Mouse (Mus musculus): ENCODE measurements around the gene Prpf40b. TPM values are rescaled to one million over a fixed set of nuclear protein-coding genes. Genes with fewer than 3 reads are reported as not detected.

Gene Prpf40b
- polyA plus RNA-seq, 1 experiment from 2014 or later = 130 TPM

DNA sequence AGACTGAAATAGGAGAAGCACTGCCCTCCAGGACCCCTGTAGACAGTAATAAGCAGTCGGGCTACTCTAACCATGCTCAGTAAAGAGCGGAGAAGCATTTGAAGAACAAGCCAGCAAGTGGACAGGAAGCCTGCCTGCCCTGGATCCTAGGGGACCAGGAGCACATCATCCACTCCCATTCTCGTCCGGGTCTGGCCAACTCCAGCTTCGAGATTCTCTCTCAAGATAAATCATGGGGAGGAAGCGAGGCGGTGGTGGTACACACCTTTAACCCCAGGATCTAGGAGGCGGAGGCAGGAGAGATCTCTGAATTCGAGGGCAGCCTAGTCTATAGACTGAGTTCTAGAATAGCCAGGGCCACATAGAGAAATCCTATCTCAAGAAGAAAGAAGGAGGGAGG is 29.3 kb downstream of the Prpf40b start:
- no peak for ATAC-seq
- Histone ChIP-seq H3K9ac (ENCODE audit: low read depth, low read length) (no peak overlapping the region), H3K27ac (ENCODE audit: low read length) (no peak overlapping the region), H3K27me3 (ENCODE audit: control insufficient read depth, insufficient read depth, low read depth, low read length) (no peaks in the 10 kb centered on the region), H3K4me1 (ENCODE audit: control insufficient read depth, insufficient read depth, low read length) (no peaks in the 10 kb centered on the region), H3K9me3 (replicated peaks; ENCODE audit: control insufficient read depth, low read length, poor library complexity, severe bottlenecking) (no peaks in the 10 kb centered on the region), H3K4me2 (ENCODE audit: low read length) (no peak overlapping the region), H3K4me3 (ENCODE audit: low read depth, low read length) (no peak overlapping the region), H3K36me3 (ENCODE audit: control insufficient read depth, insufficient read depth, low read length) (peaks cover 16% of the 10 kb centered on the region)
- 90% methylated on average over 9 of the region's 9 CpGs for WGBS

DNA sequence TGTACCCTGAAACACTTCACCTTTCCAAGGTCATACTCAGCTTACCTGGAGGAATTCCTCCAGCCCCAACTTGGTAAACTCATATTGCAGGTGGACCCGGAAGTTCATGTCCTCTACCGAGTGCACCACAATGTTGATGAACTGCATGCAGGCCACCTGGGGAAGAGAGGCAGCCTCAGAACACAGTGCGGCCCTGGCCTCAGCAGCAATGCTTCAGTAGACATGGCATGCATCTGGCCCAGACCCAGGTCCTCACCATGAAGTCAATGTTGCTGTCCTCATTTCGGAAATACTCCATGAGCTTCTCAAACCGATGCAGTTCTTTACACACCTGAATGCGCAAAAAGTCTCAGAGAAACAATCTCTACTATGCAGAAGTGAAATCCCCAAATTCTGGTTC is 30.7 kb downstream of the Prpf40b start:
- Histone ChIP-seq H3K4me2 (ENCODE audit: low read length) (no peak overlapping the region), H3K9ac (ENCODE audit: low read depth, low read length) (no peak overlapping the region), H3K27me3 (ENCODE audit: control insufficient read depth, insufficient read depth, low read depth, low read length) (no peaks in the 10 kb centered on the region), H3K4me1 (ENCODE audit: control insufficient read depth, insufficient read depth, low read length) (no peaks in the 10 kb centered on the region), H3K4me3 (ENCODE audit: low read depth, low read length) (no peak overlapping the region), H3K36me3 (ENCODE audit: control insufficient read depth, insufficient read depth, low read length) (peaks cover 16% of the 10 kb centered on the region), H3K9me3 (replicated peaks; ENCODE audit: control insufficient read depth, low read length, poor library complexity, severe bottlenecking) (no peaks in the 10 kb centered on the region), H3K27ac (ENCODE audit: low read length) (no peak overlapping the region)
- ATAC-seq = no peak
- 94% methylated on average over 6 of the region's 6 CpGs for WGBS

DNA sequence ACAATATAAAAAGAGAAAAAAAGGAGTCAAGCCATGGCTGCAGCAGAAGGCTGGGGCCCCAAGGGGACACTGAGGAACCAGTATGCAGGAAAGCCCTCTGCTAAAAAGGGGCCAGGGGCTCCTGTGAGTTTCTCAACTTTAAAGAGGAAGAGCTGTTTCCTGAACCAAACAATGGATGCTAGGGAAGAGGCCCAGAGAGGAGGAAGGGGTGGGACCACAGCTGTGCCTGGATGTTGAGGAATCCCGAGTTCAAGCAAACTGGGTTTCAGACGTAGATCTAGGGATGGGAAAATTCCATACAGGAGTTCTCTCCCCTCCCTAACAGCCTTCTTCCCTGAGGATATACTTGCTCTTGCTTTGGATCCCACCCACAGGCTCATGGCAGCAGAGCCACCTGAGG is 31.5 kb downstream of the Prpf40b start:
- Histone ChIP-seq H3K9ac (ENCODE audit: low read depth, low read length) (no peak overlapping the region), H3K4me2 (ENCODE audit: low read length) (no peak overlapping the region), H3K27ac (ENCODE audit: low read length) (no peak overlapping the region), H3K36me3 (ENCODE audit: control insufficient read depth, insufficient read depth, low read length) (peaks cover 16% of the 10 kb centered on the region), H3K27me3 (ENCODE audit: control insufficient read depth, insufficient read depth, low read depth, low read length) (no peaks in the 10 kb centered on the region), H3K9me3 (replicated peaks; ENCODE audit: control insufficient read depth, low read length, poor library complexity, severe bottlenecking) (no peaks in the 10 kb centered on the region), H3K4me3 (ENCODE audit: low read depth, low read length) (no peak overlapping the region), H3K4me1 (ENCODE audit: control insufficient read depth, insufficient read depth, low read length) (no peaks in the 10 kb centered on the region)
- 64% methylated on average over 2 of the region's 2 CpGs for WGBS
- no peak for ATAC-seq

DNA sequence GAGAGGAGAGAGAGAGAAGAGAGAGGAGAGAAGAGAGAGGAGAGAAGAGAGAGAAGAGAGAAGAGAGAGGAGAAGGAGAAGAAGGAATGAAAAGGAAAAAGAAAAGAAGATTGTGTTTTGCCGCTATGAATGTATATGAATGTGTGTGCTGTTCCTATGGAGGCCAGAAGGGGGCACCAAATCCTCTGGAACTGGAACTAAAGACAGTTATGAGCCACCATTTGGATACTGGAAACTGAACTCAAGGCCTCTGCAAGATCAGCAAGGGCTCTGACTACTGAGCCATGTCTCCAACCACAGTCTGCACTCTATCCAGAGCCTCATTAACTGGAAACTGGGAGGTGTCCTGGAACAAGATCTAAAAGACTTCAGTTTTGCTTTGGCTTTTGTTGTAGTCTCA is 32.1 kb downstream of the Prpf40b start:
- peaks cover 13% of the 10 kb centered on the region for H3K36me3 ChIP-seq (ENCODE audit: control insufficient read depth, insufficient read depth, low read length)

DNA sequence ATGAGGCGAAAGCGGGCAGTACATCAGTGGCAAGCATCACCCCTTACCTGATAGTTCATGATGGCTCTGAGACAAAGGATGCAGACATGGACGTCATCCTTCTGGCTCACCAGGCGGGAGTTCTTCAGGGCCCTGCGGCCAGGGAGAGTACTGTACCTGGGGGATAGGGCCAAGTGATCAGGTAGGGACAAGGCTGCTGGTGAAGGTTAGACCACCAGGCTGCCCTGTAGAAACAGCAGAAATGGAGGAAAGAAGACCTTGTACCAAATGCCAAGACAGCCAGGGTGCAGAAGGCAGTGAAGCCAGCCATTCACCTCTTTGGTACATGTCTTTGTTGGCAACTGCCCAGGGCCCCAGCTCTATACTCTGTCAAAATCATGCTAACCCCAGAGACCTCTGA is 33.1 kb downstream of the Prpf40b start:
- no peak overlapping the region for H3K9ac ChIP-seq (ENCODE audit: low read depth, low read length)
- no peaks in the 10 kb centered on the region for H3K27me3 ChIP-seq (ENCODE audit: control insufficient read depth, insufficient read depth, low read depth, low read length)
- H3K4me3 ChIP-seq (ENCODE audit: low read depth, low read length) = no peak overlapping the region
- no peaks in the 10 kb centered on the region for H3K9me3 ChIP-seq (replicated peaks; ENCODE audit: control insufficient read depth, low read length, poor library complexity, severe bottlenecking)
- no peak overlapping the region for H3K27ac ChIP-seq (ENCODE audit: low read length)
- WGBS = 98% methylated on average over 5 of the region's 5 CpGs
- H3K36me3 ChIP-seq (ENCODE audit: control insufficient read depth, insufficient read depth, low read length) = peaks cover 13% of the 10 kb centered on the region; the same call in 1 of the 2 replicates
- H3K4me2 ChIP-seq (ENCODE audit: low read length) = no peak overlapping the region
- ATAC-seq = no peak
- H3K4me1 ChIP-seq (ENCODE audit: control insufficient read depth, insufficient read depth, low read length) = no peaks in the 10 kb centered on the region

More for the DNA sequence above, 32.1 kb downstream of the Prpf40b start:
- Histone ChIP-seq H3K9me3 (replicated peaks; ENCODE audit: control insufficient read depth, low read length, poor library complexity, severe bottlenecking) (no peaks in the 10 kb centered on the region), H3K27ac (ENCODE audit: low read length) (no peak overlapping the region), H3K27me3 (ENCODE audit: control insufficient read depth, insufficient read depth, low read depth, low read length) (no peaks in the 10 kb centered on the region), H3K4me1 (ENCODE audit: control insufficient read depth, insufficient read depth, low read length) (no peaks in the 10 kb centered on the region), H3K9ac (ENCODE audit: low read depth, low read length) (no peak overlapping the region), H3K4me2 (ENCODE audit: low read length) (no peak overlapping the region), H3K4me3 (ENCODE audit: low read depth, low read length) (no peak overlapping the region)
- 78% methylated on average over 1 of the region's 1 CpGs for WGBS
- ATAC-seq = no peak

DNA sequence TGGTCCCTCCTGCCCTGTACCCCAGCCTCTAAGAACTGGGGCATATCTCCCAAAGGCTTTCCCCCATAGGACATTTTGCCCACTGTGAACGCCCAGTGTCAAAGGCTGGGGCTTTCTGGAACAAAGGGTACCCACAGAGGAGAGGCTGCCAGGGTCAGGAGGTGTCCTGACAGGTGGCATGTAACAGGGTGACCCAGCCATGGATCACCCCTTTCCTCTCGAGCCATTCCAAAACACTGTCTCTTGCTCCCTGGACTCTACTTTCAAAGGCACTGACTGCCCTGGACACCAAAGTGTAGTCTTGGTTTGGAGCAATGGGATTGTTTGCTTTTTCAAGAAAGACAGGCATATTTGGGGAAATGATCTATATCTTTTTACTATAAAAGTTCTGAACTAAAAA is 35.4 kb downstream of the Prpf40b start:
- H3K9me3 ChIP-seq (replicated peaks; ENCODE audit: control insufficient read depth, low read length, poor library complexity, severe bottlenecking) = no peaks in the 10 kb centered on the region
- 67% methylated on average over 2 of the region's 2 CpGs for WGBS
- no peak for ATAC-seq
- H3K4me2 ChIP-seq (ENCODE audit: low read length) = no peak overlapping the region
- no peaks in the 10 kb centered on the region for H3K4me1 ChIP-seq (ENCODE audit: control insufficient read depth, insufficient read depth, low read length)
- no peaks in the 10 kb centered on the region for H3K27me3 ChIP-seq (ENCODE audit: control insufficient read depth, insufficient read depth, low read depth, low read length)
- no peak overlapping the region for H3K9ac ChIP-seq (ENCODE audit: low read depth, low read length)
- peaks cover 9% of the 10 kb centered on the region for H3K36me3 ChIP-seq (ENCODE audit: control insufficient read depth, insufficient read depth, low read length)
- H3K27ac ChIP-seq (ENCODE audit: low read length) = 0 out of 2 replicates have a peak overlapping the region, but pooled peaks have one; percentile 41
- no peak overlapping the region for H3K4me3 ChIP-seq (ENCODE audit: low read depth, low read length)

DNA sequence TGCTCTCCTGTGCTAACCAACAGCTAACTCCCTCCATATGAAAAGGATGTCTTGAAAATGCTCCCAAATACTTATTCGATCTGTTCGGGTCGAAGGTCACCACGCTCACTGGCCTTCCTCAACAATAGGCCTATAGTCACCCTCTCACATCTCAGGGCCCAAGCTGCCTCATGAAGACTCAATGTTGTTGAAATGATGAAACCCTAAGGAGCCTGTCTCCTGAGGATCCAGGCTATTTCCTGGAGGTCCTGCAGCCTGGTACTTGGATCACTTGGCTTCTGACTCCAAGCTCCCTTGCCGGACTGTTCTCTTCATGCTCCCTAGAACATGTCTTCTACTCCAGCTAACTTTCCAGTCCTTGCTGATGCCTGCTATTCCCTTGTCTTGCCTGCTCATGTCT is 36.5 kb downstream of the Prpf40b start:
- H3K27ac ChIP-seq (ENCODE audit: low read length) = no peak overlapping the region
- no peak overlapping the region for H3K4me2 ChIP-seq (ENCODE audit: low read length)
- H3K27me3 ChIP-seq (ENCODE audit: control insufficient read depth, insufficient read depth, low read depth, low read length) = no peaks in the 10 kb centered on the region
- no peak overlapping the region for H3K9ac ChIP-seq (ENCODE audit: low read depth, low read length)
- no peaks in the 10 kb centered on the region for H3K4me1 ChIP-seq (ENCODE audit: control insufficient read depth, insufficient read depth, low read length)
- H3K36me3 ChIP-seq (ENCODE audit: control insufficient read depth, insufficient read depth, low read length) = peaks cover 9% of the 10 kb centered on the region
- no peak for ATAC-seq
- no peak overlapping the region for H3K4me3 ChIP-seq (ENCODE audit: low read depth, low read length)
- no peaks in the 10 kb centered on the region for H3K9me3 ChIP-seq (replicated peaks; ENCODE audit: control insufficient read depth, low read length, poor library complexity, severe bottlenecking)
- WGBS = 46% methylated on average over 5 of the region's 5 CpGs

DNA sequence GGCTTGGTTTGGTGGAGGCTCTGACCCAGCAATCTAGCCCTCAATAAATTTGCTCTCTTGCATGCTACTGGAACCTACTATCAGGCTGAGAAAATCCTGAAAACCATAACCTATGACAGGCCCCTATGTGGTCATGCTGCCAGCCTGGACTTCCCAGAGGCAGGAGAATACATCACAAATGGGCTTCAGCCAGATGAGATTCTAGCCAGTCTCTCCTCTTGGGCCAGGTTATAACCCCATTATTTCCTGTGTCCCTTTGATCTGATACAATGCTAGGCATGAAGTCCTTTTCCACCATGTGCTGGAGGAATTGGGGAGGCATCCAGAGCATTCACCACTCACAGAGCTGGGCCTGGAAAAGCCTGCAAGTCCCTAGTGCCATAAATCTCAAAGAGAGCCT is 37.2 kb downstream of the Prpf40b start:
- Histone ChIP-seq H3K27ac (ENCODE audit: low read length) (0 out of 2 replicates have a peak overlapping the region, but pooled peaks have one; percentile 44), H3K27me3 (ENCODE audit: control insufficient read depth, insufficient read depth, low read depth, low read length) (no peaks in the 10 kb centered on the region), H3K9me3 (replicated peaks; ENCODE audit: control insufficient read depth, low read length, poor library complexity, severe bottlenecking) (no peaks in the 10 kb centered on the region), H3K9ac (ENCODE audit: low read depth, low read length) (no peak overlapping the region), H3K36me3 (ENCODE audit: control insufficient read depth, insufficient read depth, low read length) (peaks cover 7% of the 10 kb centered on the region), H3K4me1 (ENCODE audit: control insufficient read depth, insufficient read depth, low read length) (no peaks in the 10 kb centered on the region), H3K4me2 (ENCODE audit: low read length) (no peak overlapping the region), H3K4me3 (ENCODE audit: low read depth, low read length) (no peak overlapping the region)
- ATAC-seq = no peak

DNA sequence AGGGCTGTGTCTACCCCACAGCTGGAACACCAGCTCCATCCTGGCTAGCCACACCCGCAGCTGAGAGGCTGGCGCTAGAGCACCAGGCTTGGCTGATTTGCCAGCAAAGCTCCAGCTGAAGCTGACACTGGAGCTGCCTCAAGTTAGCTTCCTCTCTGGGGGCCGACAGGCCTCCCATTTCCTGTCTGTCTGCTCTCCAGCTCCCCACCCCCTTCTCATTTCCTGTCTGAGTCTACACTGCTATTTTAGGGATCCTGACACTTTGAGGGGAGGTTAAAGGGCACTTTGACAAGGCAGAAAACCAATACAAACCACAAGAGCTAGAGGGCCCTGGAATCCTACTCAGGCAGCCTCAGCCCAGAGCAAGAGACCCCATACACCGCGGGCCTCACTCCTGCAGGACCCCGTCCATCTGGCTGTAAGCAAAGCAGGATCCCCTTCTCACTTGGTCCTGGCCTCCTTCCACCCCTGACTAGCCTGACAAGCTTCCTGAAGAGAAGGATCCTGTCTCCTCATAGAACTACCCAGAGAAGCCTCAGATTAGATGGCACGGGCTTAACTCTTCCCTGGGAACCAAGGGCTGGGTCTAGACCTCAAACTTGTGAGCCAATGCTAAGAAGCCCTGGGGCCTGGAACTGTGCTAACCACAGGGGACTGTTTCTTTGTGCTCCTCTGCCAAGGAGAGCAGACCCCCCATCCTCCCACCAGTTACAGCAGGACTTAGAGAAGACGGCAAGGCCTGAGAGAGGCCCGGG is 38.2 kb downstream of the Prpf40b start:
- WGBS = 72% methylated on average over 9 of the region's 9 CpGs
- no peaks in the 10 kb centered on the region; the same call in 1 of the 2 replicates for H3K36me3 ChIP-seq (ENCODE audit: control insufficient read depth, insufficient read depth, low read length)
- peak overlapping the region; percentile 70 for H3K27ac ChIP-seq (ENCODE audit: low read length)
- ATAC-seq = no peak
- no peaks in the 10 kb centered on the region for H3K27me3 ChIP-seq (ENCODE audit: control insufficient read depth, insufficient read depth, low read depth, low read length)
- no peak overlapping the region for H3K4me3 ChIP-seq (ENCODE audit: low read depth, low read length)
- H3K9me3 ChIP-seq (replicated peaks; ENCODE audit: control insufficient read depth, low read length, poor library complexity, severe bottlenecking) = no peaks in the 10 kb centered on the region
- no peak overlapping the region for H3K4me2 ChIP-seq (ENCODE audit: low read length)
- no peaks in the 10 kb centered on the region for H3K4me1 ChIP-seq (ENCODE audit: control insufficient read depth, insufficient read depth, low read length)
- no peak overlapping the region for H3K9ac ChIP-seq (ENCODE audit: low read depth, low read length)
